Mouse (Mus musculus) frontal cortex, adult (tissue): Measurements from ENCODE around the gene Pus3.
"Not testable (repeated sequence)": the region's sequence is repeated elsewhere in the genome, so short reads cannot be mapped to it uniquely, and the experiment has no call there.

Experiments used
- ATAC-seq: cut with Nextera tagmentation; 2 replicates; pipeline ENCODE4 v1.9.2; 2017; ENCODE audit warnings: mild to moderate bottlenecking, moderate library complexity, mixed read lengths; ENCODE audit not compliant: low TSS enrichment

Pus3 gene

GRCm38 (mm10) chr9:35545704-35546103 lies 12.7 kb upstream of the Pus3 start:
- ATAC-seq: peak; percentile 81

GRCm38 (mm10) chr9:35546745-35547144 lies 11.7 kb upstream of the Pus3 start:
- ATAC-seq: no peak

- no peak for ATAC-seq
Measured at GRCm38 (mm10) chr9:35548455-35548854, 9.9 kb upstream of the Pus3 start.

- no peak for ATAC-seq
Measured at GRCm38 (mm10) chr9:35556494-35557102, 1.8 kb upstream of the Pus3 start.

GRCm38 (mm10) chr9:35559009-35559890 lies 855 bp downstream of the Pus3 start:
- peak; percentile 88 for ATAC-seq

GRCm38 (mm10) chr9:35561076-35561475 lies 2.7 kb downstream of the Pus3 start:
- no peak for ATAC-seq

- ATAC-seq: no peak
Measured at GRCm38 (mm10) chr9:35561583-35561982, 3.2 kb downstream of the Pus3 start.

GRCm38 (mm10) chr9:35564536-35565240 lies 6.3 kb downstream of the Pus3 start:
- no peak for ATAC-seq

GRCm38 (mm10) chr9:35567995-35568394 lies 9.6 kb downstream of the Pus3 start:
- ATAC-seq: no peak

GRCm38 (mm10) chr9:35569571-35570534 lies 11.5 kb downstream of the Pus3 start, which contains the start of the genes Pate2 and Hyls1:
Pate2 (plus strand) TSS chr9:35570284.
Hyls1 (minus strand) TSS chr9:35570398.
- peak; percentile 96 for ATAC-seq

- no peak for ATAC-seq
Measured at GRCm38 (mm10) chr9:35570663-35571062, 12.3 kb downstream of the Pus3 start.

- no peak for ATAC-seq
Measured at GRCm38 (mm10) chr9:35574416-35574815, 16.0 kb downstream of the Pus3 start.

- no peak for ATAC-seq
Measured at GRCm38 (mm10) chr9:35587674-35588073, 29.3 kb downstream of the Pus3 start.

- peak; percentile 90 for ATAC-seq
Measured at GRCm38 (mm10) chr9:35592903-35593302, 34.5 kb downstream of the Pus3 start.

GRCm38 (mm10) chr9:35607647-35608405 lies 49.4 kb downstream of the Pus3 start:
- peak; percentile 97 for ATAC-seq

GRCm38 (mm10) chr9:35611841-35612240 lies 53.4 kb downstream of the Pus3 start, which contains the start of gene Pate4:
Pate4 (minus strand) TSS chr9:35611941.
- ATAC-seq: no peak

GRCm38 (mm10) chr9:35614005-35614404 lies 55.6 kb downstream of the Pus3 start:
- ATAC-seq: peak; percentile 72; the same call in 1 of the 2 replicates

GRCm38 (mm10) chr9:35616784-35617183 lies 58.4 kb downstream of the Pus3 start:
- ATAC-seq: not testable (repeated sequence)
